Comparison of ENCODE assay signal across 8 mouse cellular contexts in genomic region chr16:94370173-94370914, GRCm38 (mm10). TPM values are rescaled to one million over a fixed set of nuclear protein-coding genes. Genes with fewer than 3 reads are reported as not detected.
DNase-seq lines count a peak whose midpoint lies in the region; ATAC-seq and TF ChIP-seq lines count a peak whose summit lies in the region.

Gene Ttc3, plus strand, starts transcription at chr16:94370618.

- H3K27ac ChIP-seq in ES-E14 (ENCODE audit: insufficient read depth, low read depth, low read length, poor library complexity, severe bottlenecking): peak within 1 kb of the TSS; percentile 55
- H3K27ac ChIP-seq in forebrain, embryonic 16.5 days (ENCODE audit: low read length): peak within 1 kb of the TSS; percentile 100
- H3K27ac ChIP-seq in layer of hippocampus, adult 2 months: peak within 1 kb of the TSS; percentile 100
- H3K27ac ChIP-seq in lung, embryonic 14.5 days (ENCODE audit: low read depth): peak within 1 kb of the TSS; percentile 96
- peak within 1 kb of the TSS; percentile 100 for H3K27ac ChIP-seq in olfactory bulb, adult 2 months (ENCODE audit: insufficient read depth, low read depth, low read length)
- H3K27ac ChIP-seq in thymus, adult 2 months (ENCODE audit: control insufficient read depth, insufficient read depth, low read length): peak within 1 kb of the TSS; percentile 65

- H3K27me3 ChIP-seq in forebrain, embryonic 16.5 days (replicated peaks; ENCODE audit: control insufficient read depth, insufficient read depth, low read length): no peaks in the 10 kb centered on the region
- H3K27me3 ChIP-seq in lung, embryonic 14.5 days (ENCODE audit: insufficient read depth, low read length): no peaks in the 10 kb centered on the region
- H3K27me3 ChIP-seq in thymus, adult 2 months (ENCODE audit: control insufficient read depth, insufficient read depth, low read length): no peaks in the 10 kb centered on the region

- no peaks in the 10 kb centered on the region for H3K36me3 ChIP-seq in ES-E14 (ENCODE audit: control insufficient read depth, insufficient read depth, low read length, poor library complexity, severe bottlenecking)
- H3K36me3 ChIP-seq in forebrain, embryonic 16.5 days (ENCODE audit: control insufficient read depth, insufficient read depth): no peaks in the 10 kb centered on the region
- 0 out of 2 replicates have a peak, but pooled peaks cover 6% of the 10 kb centered on the region for H3K36me3 ChIP-seq in lung, embryonic 14.5 days (ENCODE audit: insufficient read depth)
- H3K36me3 ChIP-seq in thymus, adult 2 months (ENCODE audit: control insufficient read depth, insufficient read depth, low read length): no peaks in the 10 kb centered on the region

- under 1% methylated on average over 67 of the region's 79 CpGs for WGBS in forebrain, embryonic 16.5 days
- WGBS in lung, embryonic 14.5 days: 1% methylated on average over 79 of the region's 79 CpGs
- WGBS in olfactory bulb, adult 2 months: under 1% methylated on average over 79 of the region's 79 CpGs
- under 1% methylated on average over 79 of the region's 79 CpGs for WGBS in thymus, adult 2 months

- no peaks in the 10 kb centered on the region; a peak in 1 of 4 replicates for H3K4me1 ChIP-seq in ES-E14 (ENCODE audit: control insufficient read depth in 2 of 2, insufficient read depth in 2 of 2, low read length in 2 of 2, poor library complexity in 1 of 2)
- H3K4me1 ChIP-seq in forebrain, embryonic 16.5 days (replicated peaks; ENCODE audit: control insufficient read depth, insufficient read depth, low read length): peaks cover 28% of the 10 kb centered on the region
- peaks cover 10% of the 10 kb centered on the region; the same call in 1 of the 2 replicates for H3K4me1 ChIP-seq in lung, embryonic 14.5 days (ENCODE audit: insufficient read depth)
- H3K4me1 ChIP-seq in olfactory bulb, adult 2 months (ENCODE audit: control insufficient read depth, insufficient read depth, low read length): no peaks in the 10 kb centered on the region
- H3K4me1 ChIP-seq in thymus, adult 2 months (replicated peaks; ENCODE audit: control insufficient read depth, insufficient read depth, low read length): no peaks in the 10 kb centered on the region

- TF ChIP-seq CTCF in layer of hippocampus, adult 2 months (conservative IDR thresholded peaks at IDR 0.05): no peak
- no peak for TF ChIP-seq CTCF in lung, embryonic 14.5 days (IDR thresholded peaks at IDR 0.05; ENCODE audit: low read depth)
- TF ChIP-seq CTCF in olfactory bulb, adult 2 months (IDR thresholded peaks at IDR 0.05; ENCODE audit: insufficient read depth, low read depth, low read length): no peak
- 0 out of 2 replicates have a peak, but pooled peaks have one; percentile 46 for TF ChIP-seq CTCF in thymus, adult 2 months (IDR thresholded peaks at IDR 0.05; ENCODE audit: borderline replicate concordance, control insufficient read depth, extremely low read depth, insufficient read depth, low read length, poor library complexity)

- peak; percentile 97 for TF ChIP-seq POLR2A in olfactory bulb, adult 2 months (IDR thresholded peaks at IDR 0.05; ENCODE audit: insufficient read depth, low read depth, low read length)
- peak; percentile 62 for TF ChIP-seq POLR2A in thymus, adult 2 months (IDR thresholded peaks at IDR 0.05; ENCODE audit: control insufficient read depth, extremely low read depth, insufficient read depth, low read length, poor library complexity)

- H3K9ac ChIP-seq in ES-E14 (ENCODE audit: insufficient read depth, low read depth, low read length, poor library complexity, severe bottlenecking): peak within 1 kb of the TSS; percentile 87
- peak within 1 kb of the TSS; percentile 99 for H3K9ac ChIP-seq in forebrain, embryonic 16.5 days (replicated peaks; ENCODE audit: low read depth, low read length)
- H3K9ac ChIP-seq in lung, embryonic 14.5 days: peak within 1 kb of the TSS; percentile 92

- peak; percentile 70 for ATAC-seq in forebrain, embryonic 16.5 days
- peak; percentile 83 for ATAC-seq in lung, embryonic 14.5 days (ENCODE audit: insufficient read depth)

- in situ Hi-C loops in ES-E14 (cut with MboI; ENCODE audit: low sequenced_read_pairs in 2 of 2, unreplicated experiment in 2 of 2): no loop called here

- DNase-seq in ES-E14 (ENCODE audit: low read depth, low spot score): peak; percentile 78
- DNase-seq in cerebellum, adult 11-12 months: peak; percentile 98
- peak; percentile 92 to 93 for DNase-seq in heart, postnatal 36 days
- peak; percentile 95 to 96 for DNase-seq in layer of hippocampus, adult 2 months (ENCODE audit: low spot score in 2 of 2)
- DNase-seq in lung, embryonic 14.5 days: peak; percentile 98
- DNase-seq in thymus, adult 2 months: peak; percentile 95

- peak within 1 kb of the TSS; percentile 88 for H3K4me2 ChIP-seq in forebrain, embryonic 16.5 days (ENCODE audit: low read length)
- H3K4me2 ChIP-seq in lung, embryonic 14.5 days: peak within 1 kb of the TSS; percentile 85

- no peaks in the 10 kb centered on the region for H3K9me3 ChIP-seq in ES-E14 (ENCODE audit: control insufficient read depth, insufficient read depth, low read depth, low read length)
- H3K9me3 ChIP-seq in forebrain, embryonic 16.5 days (ENCODE audit: control insufficient read depth, low read length): no peaks in the 10 kb centered on the region
- H3K9me3 ChIP-seq in lung, embryonic 14.5 days (ENCODE audit: low read depth, low read length): no peaks in the 10 kb centered on the region

- peak within 1 kb of the TSS; percentile 80 to 81 for H3K4me3 ChIP-seq in ES-E14 (ENCODE audit: insufficient read depth in 1 of 2, low read depth in 1 of 2, low read length in 2 of 2, poor library complexity in 1 of 2, severe bottlenecking in 1 of 2)
- peak within 1 kb of the TSS; percentile 94 for H3K4me3 ChIP-seq in forebrain, embryonic 16.5 days (replicated peaks; ENCODE audit: low read length)
- peak within 1 kb of the TSS; percentile 94 for H3K4me3 ChIP-seq in layer of hippocampus, adult 2 months
- H3K4me3 ChIP-seq in lung, embryonic 14.5 days (ENCODE audit: low read depth, low read length): peak within 1 kb of the TSS; percentile 94
- peak within 1 kb of the TSS; percentile 87 for H3K4me3 ChIP-seq in olfactory bulb, adult 2 months (ENCODE audit: insufficient read depth, low read depth, low read length)
- H3K4me3 ChIP-seq in thymus, adult 2 months (ENCODE audit: control insufficient read depth, insufficient read depth, low read length): peak within 1 kb of the TSS; percentile 94

- intact Hi-C loops in heart, postnatal 36 days (cut with DNase I): loop anchor here (2.0 to 10.0 kb wide), 4 partner anchors 58 to 656 kb away; partner anchors contain the start of genes Dop1b, Hlcs and Vps26c

TF ChIP-seq in ES-E14, 5 proteins besides CTCF, POLR2A, EP300 and RAD21:
- TF ChIP-seq ZC3H11A (IDR thresholded peaks at IDR 0.05; ENCODE audit: borderline replicate concordance, low read depth, low read length) (no peak), ZNF384 (IDR thresholded peaks at IDR 0.05; ENCODE audit: low read depth, low read length) (peak; percentile 96), MAFK (IDR thresholded peaks at IDR 0.05; ENCODE audit: insufficient read depth, low read depth, low read length) (no peak)
TF ChIP-seq in ES-E14: peak in this region for 1.

RNA-seq across cellular contexts. Expression of gene Ttc3, which starts in this region (rescaled TPM):
- 64.2 and 78.4 TPM in 2 replicates for total RNA-seq in ES-E14 (2012; rRNA removed)
- 831 and 875 TPM in 2 replicates for polyA plus RNA-seq in forebrain, embryonic 16.5 days (2015; fragmentation: Nextera tagmentation; extraction: Ambion mirVana)
- 10 to 100 TPM; 75.4 to 82.1 TPM for total RNA-seq in heart, postnatal 36 days (2021)
- 100 to 1,000 TPM; 794 to 837 TPM for total RNA-seq in layer of hippocampus, adult 2 months (2021)
- 204 and 215 TPM in 2 replicates for polyA plus RNA-seq in lung, embryonic 14.5 days (2014; fragmentation: Nextera tagmentation; extraction: Ambion mirVana)
- 233 and 684 TPM in 2 replicates for polyA plus RNA-seq in olfactory bulb, adult 2 months (2012; ENCODE audit: insufficient read depth, insufficient read length, low replicate concordance, missing spikeins)
- 63.6 and 72.1 TPM in 2 replicates for polyA plus RNA-seq in thymus, adult 2 months (2012; rRNA removed)

Comparison
In these comparisons a context has a peak if more than half of its experiments do, and no peak if none do; other contexts are left out.
1. Peak in every context shown above with its lines: DNase-seq, ATAC-seq, H3K4me3 ChIP-seq and H3K27ac ChIP-seq.
2. RNA of gene Ttc3 (total RNA-seq): 794 to 837 TPM in layer of hippocampus, adult 2 months; 75.4 to 82.1 TPM in heart, postnatal 36 days and 64.2 to 78.4 TPM in ES-E14; every median in the first group is over 4 times any median in the second.